Mouse (Mus musculus): Measurements from ENCODE around the gene Kcnq1. TPM values are rescaled to one million over a fixed set of nuclear protein-coding genes. Genes with fewer than 3 reads are reported as not detected.
A peak's percentile ranks its signal among the peaks of the same experiment; 100 is the strongest.

Kcnq1 gene
- polyA plus RNA-seq, 1 experiment from 2014 or later: 1.5 TPM

DNA sequence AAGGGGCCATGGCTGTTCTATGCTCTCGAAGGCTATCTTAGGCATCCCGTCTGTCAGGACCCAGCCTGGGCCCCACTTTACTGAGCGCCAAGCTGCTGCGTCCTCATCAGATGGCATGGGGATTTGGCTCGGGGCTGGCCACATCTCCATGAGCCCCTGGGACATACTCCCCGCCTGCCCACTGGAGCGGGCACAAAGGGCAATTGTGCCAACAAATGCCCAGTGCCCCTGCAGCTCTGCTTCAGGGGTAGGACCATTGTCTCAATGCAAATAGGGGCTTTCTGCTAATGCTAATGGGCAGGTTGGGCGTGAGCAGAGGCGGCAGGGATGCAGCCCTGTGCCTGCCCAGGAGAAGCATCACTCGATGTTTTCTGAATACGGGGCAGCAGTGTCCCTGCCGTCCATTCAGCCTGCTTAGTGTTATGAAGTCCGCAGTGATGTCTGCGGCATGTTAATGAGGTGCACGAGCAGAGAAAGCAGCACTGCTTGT lies 91.8 kb downstream of the Kcnq1 start:
- DNase-seq (ENCODE audit: low spot score): peak; percentile 19

DNA sequence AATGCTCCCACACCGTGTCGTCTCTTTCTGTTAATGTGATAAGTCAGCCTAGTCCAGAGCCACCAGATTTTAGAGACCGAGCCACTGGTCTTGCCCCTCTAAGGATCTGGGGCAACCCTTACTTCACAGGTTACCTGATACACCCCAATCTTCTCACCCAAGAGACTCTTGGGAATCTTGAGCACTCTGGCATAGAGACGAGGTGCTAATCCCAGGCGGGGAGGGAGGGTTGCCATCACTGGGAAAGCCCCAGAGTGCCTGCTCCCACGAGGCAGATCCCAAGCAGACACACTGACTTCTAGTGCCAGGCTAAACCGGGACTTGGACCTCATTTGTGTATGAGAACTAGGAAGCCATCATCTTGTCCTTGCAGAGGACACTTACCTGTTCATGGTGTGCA lies 92.3 kb downstream of the Kcnq1 start:
- 56% methylated on average over 7 of the region's 7 CpGs for WGBS
- DNase-seq (ENCODE audit: low spot score) (no peak), ATAC-seq (ENCODE audit: insufficient number of reproducible peaks, low FRiP score, low TSS enrichment, low read depth) (no peak)
- Histone ChIP-seq H3K9me3 (ENCODE audit: control insufficient read depth, low read length) (no peaks in the 10 kb centered on the region), H3K36me3 (ENCODE audit: control insufficient read depth, insufficient read depth, low read length) (no peaks in the 10 kb centered on the region), H3K4me2 (ENCODE audit: low read depth, severe bottlenecking) (no peak overlapping the region), H3K27ac (replicated peaks; ENCODE audit: low read depth, low read length) (no peak overlapping the region), H3K27me3 (ENCODE audit: control insufficient read depth, insufficient read depth, low read length) (no peaks in the 10 kb centered on the region), H3K4me1 (ENCODE audit: control insufficient read depth, insufficient read depth, low read length) (no peaks in the 10 kb centered on the region), H3K9ac (ENCODE audit: low read length) (no peak overlapping the region), H3K4me3 (ENCODE audit: low read depth, low read length) (no peak overlapping the region)

More for the DNA sequence above, 91.8 kb downstream of the Kcnq1 start:
- Histone ChIP-seq H3K27me3 (ENCODE audit: control insufficient read depth, insufficient read depth, low read length) (no peaks in the 10 kb centered on the region), H3K27ac (replicated peaks; ENCODE audit: low read depth, low read length) (no peak overlapping the region), H3K4me1 (ENCODE audit: control insufficient read depth, insufficient read depth, low read length) (no peaks in the 10 kb centered on the region), H3K9ac (ENCODE audit: low read length) (no peak overlapping the region), H3K4me3 (ENCODE audit: low read depth, low read length) (no peak overlapping the region), H3K9me3 (ENCODE audit: control insufficient read depth, low read length) (no peaks in the 10 kb centered on the region), H3K36me3 (ENCODE audit: control insufficient read depth, insufficient read depth, low read length) (no peaks in the 10 kb centered on the region), H3K4me2 (ENCODE audit: low read depth, severe bottlenecking) (no peak overlapping the region)
- WGBS: 59% methylated on average over 15 of the region's 15 CpGs
- ATAC-seq (ENCODE audit: insufficient number of reproducible peaks, low FRiP score, low TSS enrichment, low read depth): no peak

DNA sequence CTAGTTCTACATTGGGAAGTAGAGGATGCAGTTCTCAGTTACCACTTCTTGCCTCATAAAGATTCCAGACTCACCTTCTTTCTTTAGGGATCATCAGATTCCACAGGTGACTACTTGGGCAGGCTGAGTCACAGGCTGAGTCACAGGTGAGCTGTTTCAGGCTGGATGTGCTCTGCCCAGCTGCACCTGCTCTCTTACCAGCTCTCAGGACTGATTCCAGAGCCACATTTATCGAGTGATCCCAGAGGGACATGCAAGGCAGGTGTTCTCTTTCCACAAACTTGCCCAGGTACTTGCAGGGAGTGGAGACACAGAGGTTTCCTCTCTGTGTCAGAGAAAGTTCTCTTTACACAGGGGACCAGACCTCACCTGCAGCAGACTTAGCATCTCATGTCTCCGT lies 95.1 kb downstream of the Kcnq1 start:
- no peaks in the 10 kb centered on the region for H3K27me3 ChIP-seq (ENCODE audit: control insufficient read depth, insufficient read depth, low read length)
- 88% methylated on average over 2 of the region's 2 CpGs for WGBS
- H3K27ac ChIP-seq (replicated peaks; ENCODE audit: low read depth, low read length): no peak overlapping the region
- H3K4me3 ChIP-seq (ENCODE audit: low read depth, low read length): no peak overlapping the region
- no peaks in the 10 kb centered on the region for H3K36me3 ChIP-seq (ENCODE audit: control insufficient read depth, insufficient read depth, low read length)
- DNase-seq (ENCODE audit: low spot score) (no peak), ATAC-seq (ENCODE audit: insufficient number of reproducible peaks, low FRiP score, low TSS enrichment, low read depth) (no peak)
- H3K9ac ChIP-seq (ENCODE audit: low read length): no peak overlapping the region
- no peaks in the 10 kb centered on the region for H3K9me3 ChIP-seq (ENCODE audit: control insufficient read depth, low read length)
- no peak overlapping the region for H3K4me2 ChIP-seq (ENCODE audit: low read depth, severe bottlenecking)
- no peaks in the 10 kb centered on the region for H3K4me1 ChIP-seq (ENCODE audit: control insufficient read depth, insufficient read depth, low read length)

DNA sequence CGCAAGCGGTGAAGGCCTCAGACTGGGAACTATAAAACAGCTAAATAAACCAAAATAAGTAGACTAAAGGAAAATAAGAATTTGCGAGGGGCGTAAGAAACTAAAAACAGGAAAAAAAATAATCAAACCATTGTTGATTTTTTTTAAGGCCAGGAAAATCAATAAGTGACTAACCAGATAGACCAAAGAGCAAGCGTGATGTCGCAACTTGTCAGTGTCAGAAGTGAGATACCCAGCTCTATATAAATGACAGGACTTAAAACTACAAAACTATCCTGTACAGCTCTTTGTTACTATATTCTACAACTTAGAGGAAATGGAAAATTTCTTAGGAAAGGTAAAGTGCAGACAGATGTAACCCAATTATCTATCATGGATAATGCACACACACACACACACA lies 97.7 kb downstream of the Kcnq1 start:
- DNase-seq (ENCODE audit: low spot score): no peak
- no peak overlapping the region for H3K4me2 ChIP-seq (ENCODE audit: low read depth, severe bottlenecking)
- no peaks in the 10 kb centered on the region for H3K36me3 ChIP-seq (ENCODE audit: control insufficient read depth, insufficient read depth, low read length)
- no peaks in the 10 kb centered on the region for H3K27me3 ChIP-seq (ENCODE audit: control insufficient read depth, insufficient read depth, low read length)
- no peaks in the 10 kb centered on the region for H3K4me1 ChIP-seq (ENCODE audit: control insufficient read depth, insufficient read depth, low read length)
- no peak overlapping the region for H3K9ac ChIP-seq (ENCODE audit: low read length)
- H3K9me3 ChIP-seq (ENCODE audit: control insufficient read depth, low read length): no peaks in the 10 kb centered on the region
- no peak overlapping the region for H3K27ac ChIP-seq (replicated peaks; ENCODE audit: low read depth, low read length)
- ATAC-seq (ENCODE audit: insufficient number of reproducible peaks, low FRiP score, low TSS enrichment, low read depth): no peak
- 95% methylated on average over 6 of the region's 6 CpGs for WGBS
- no peak overlapping the region for H3K4me3 ChIP-seq (ENCODE audit: low read depth, low read length)

DNA sequence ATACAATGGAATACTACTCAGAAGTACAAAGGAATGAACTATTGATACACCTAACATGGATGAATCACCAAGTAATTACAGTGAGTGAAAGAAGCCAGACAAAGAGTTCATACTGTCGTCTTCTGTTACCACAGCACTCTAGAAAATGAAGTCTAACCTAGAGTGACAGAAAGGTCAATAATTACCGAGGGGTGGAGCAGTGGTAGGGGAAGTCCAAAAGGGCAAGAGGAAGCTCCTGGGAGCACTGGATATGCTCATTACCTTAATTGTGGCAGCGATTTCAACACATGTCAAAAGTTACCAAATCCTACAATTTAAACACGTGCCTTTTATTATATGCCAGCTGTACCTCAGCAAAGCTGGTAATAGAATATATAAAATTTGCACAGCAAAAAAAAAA lies 100.9 kb downstream of the Kcnq1 start:
- Histone ChIP-seq H3K36me3 (ENCODE audit: control insufficient read depth, insufficient read depth, low read length) (no peaks in the 10 kb centered on the region), H3K4me3 (ENCODE audit: low read depth, low read length) (no peak overlapping the region), H3K27me3 (ENCODE audit: control insufficient read depth, insufficient read depth, low read length) (no peaks in the 10 kb centered on the region), H3K4me1 (ENCODE audit: control insufficient read depth, insufficient read depth, low read length) (no peaks in the 10 kb centered on the region), H3K9ac (ENCODE audit: low read length) (no peak overlapping the region), H3K9me3 (ENCODE audit: control insufficient read depth, low read length) (no peaks in the 10 kb centered on the region), H3K4me2 (ENCODE audit: low read depth, severe bottlenecking) (no peak overlapping the region), H3K27ac (replicated peaks; ENCODE audit: low read depth, low read length) (no peak overlapping the region)
- no peak for DNase-seq (ENCODE audit: low spot score)
- ATAC-seq (ENCODE audit: insufficient number of reproducible peaks, low FRiP score, low TSS enrichment, low read depth): no peak
- 55% methylated on average over 4 of the region's 4 CpGs for WGBS

DNA sequence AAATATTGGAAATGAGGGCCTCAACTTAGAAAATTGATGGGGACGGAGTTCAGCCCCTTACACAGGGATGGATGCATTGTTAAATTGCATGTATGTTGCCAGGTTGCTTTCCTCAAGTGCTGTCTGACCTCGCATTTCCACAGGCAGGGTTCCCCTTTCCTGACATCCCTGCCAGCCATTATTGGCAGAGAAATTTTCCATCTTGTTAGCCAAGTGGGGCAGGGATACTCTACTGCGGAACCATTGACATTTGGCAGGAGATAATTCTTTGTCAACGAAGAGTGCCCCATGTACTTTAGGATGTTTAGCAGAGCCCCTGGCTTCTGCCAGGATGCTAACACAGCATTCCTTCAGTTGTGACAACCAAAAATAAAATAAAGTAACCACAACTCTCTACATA lies 104.6 kb downstream of the Kcnq1 start:
- WGBS: 80% methylated on average over 4 of the region's 4 CpGs
- H3K36me3 ChIP-seq (ENCODE audit: control insufficient read depth, insufficient read depth, low read length): no peaks in the 10 kb centered on the region

DNA sequence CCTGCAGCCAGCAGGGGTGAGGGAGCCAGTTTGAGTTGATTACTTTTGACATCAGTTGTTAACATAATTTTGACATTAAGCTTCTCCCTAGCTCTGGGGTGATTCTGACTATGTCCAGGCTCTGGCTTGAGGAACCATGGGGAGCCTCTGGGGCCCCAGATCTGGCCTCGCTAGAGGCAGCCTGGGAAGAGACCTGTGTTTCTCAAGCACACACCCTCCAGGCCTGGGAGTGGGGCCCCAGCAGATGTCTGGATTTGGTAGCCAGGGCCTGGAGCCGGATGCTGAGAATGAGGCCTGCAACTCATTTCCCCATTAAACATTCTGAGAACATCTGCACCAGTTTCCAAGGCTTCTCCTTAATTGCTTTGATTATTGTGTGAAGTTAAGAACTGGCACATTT lies 145.0 kb downstream of the Kcnq1 start:
- Histone ChIP-seq H3K4me2 (ENCODE audit: low read depth, severe bottlenecking) (no peak overlapping the region), H3K27ac (replicated peaks; ENCODE audit: low read depth, low read length) (no peak overlapping the region), H3K4me1 (ENCODE audit: control insufficient read depth, insufficient read depth, low read length) (0 out of 2 replicates have a peak, but pooled peaks cover 4% of the 10 kb centered on the region), H3K4me3 (ENCODE audit: low read depth, low read length) (no peak overlapping the region), H3K9ac (ENCODE audit: low read length) (no peak overlapping the region), H3K36me3 (ENCODE audit: control insufficient read depth, insufficient read depth, low read length) (peaks cover 10% of the 10 kb centered on the region), H3K9me3 (ENCODE audit: control insufficient read depth, low read length) (peaks cover 18% of the 10 kb centered on the region; the same call in 1 of the 2 replicates), H3K27me3 (ENCODE audit: control insufficient read depth, insufficient read depth, low read length) (no peaks in the 10 kb centered on the region)
- no peak for ATAC-seq (ENCODE audit: insufficient number of reproducible peaks, low FRiP score, low TSS enrichment, low read depth)
- DNase-seq (ENCODE audit: low spot score): no peak
- WGBS: 40% methylated on average over 2 of the region's 2 CpGs

More for the DNA sequence above, 104.6 kb downstream of the Kcnq1 start:
- no peak for ATAC-seq (ENCODE audit: insufficient number of reproducible peaks, low FRiP score, low TSS enrichment, low read depth)
- Histone ChIP-seq H3K9ac (ENCODE audit: low read length) (no peak overlapping the region), H3K9me3 (ENCODE audit: control insufficient read depth, low read length) (no peaks in the 10 kb centered on the region), H3K27ac (replicated peaks; ENCODE audit: low read depth, low read length) (no peak overlapping the region), H3K4me2 (ENCODE audit: low read depth, severe bottlenecking) (no peak overlapping the region), H3K27me3 (ENCODE audit: control insufficient read depth, insufficient read depth, low read length) (no peaks in the 10 kb centered on the region), H3K4me1 (ENCODE audit: control insufficient read depth, insufficient read depth, low read length) (no peaks in the 10 kb centered on the region), H3K4me3 (ENCODE audit: low read depth, low read length) (no peak overlapping the region)
- DNase-seq (ENCODE audit: low spot score): no peak

DNA sequence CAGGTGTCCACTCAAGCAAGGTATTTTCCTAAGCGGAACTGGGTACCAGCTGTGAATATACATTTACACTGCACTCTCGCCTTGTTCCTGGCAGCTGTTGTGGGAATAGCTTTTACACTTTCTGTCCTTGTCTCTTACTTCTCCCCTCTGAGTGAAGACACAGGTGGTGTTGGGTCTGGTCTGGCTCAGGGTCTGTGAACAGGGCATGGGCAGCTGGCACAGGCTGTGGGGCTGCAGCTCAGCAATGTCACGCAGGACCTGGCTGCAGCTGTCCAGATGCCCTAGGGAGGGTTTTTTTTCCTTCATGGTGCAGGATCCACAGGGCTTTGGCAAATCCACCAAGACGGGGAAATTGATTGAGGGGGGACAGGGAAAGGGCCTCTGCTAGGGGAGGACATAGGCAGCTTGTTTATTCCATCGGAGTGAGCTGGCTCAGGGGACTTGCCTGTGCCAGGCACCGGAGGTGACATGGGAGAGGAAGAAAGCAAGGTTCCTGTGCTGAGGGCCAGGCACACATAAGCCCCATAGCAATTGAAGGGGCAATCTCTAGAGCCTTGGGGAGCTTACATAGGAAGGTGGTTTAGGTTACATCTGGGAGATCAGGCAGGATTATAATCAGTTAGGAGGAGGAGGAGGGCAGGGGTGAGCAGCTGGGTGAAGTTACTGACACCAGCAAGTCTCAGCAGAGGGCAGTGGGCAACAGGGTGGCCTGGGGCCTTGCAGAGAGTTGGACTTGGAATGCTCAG lies 147.1 kb downstream of the Kcnq1 start:
- Histone ChIP-seq H3K36me3 (ENCODE audit: control insufficient read depth, insufficient read depth, low read length) (peaks cover 10% of the 10 kb centered on the region), H3K27me3 (ENCODE audit: control insufficient read depth, insufficient read depth, low read length) (no peaks in the 10 kb centered on the region), H3K9ac (ENCODE audit: low read length) (no peak overlapping the region), H3K9me3 (ENCODE audit: control insufficient read depth, low read length) (peaks cover 18% of the 10 kb centered on the region; the same call in 1 of the 2 replicates), H3K4me1 (ENCODE audit: control insufficient read depth, insufficient read depth, low read length) (0 out of 2 replicates have a peak, but pooled peaks cover 4% of the 10 kb centered on the region), H3K4me3 (ENCODE audit: low read depth, low read length) (no peak overlapping the region), H3K4me2 (ENCODE audit: low read depth, severe bottlenecking) (no peak overlapping the region), H3K27ac (replicated peaks; ENCODE audit: low read depth, low read length) (no peak overlapping the region)
- DNase-seq (ENCODE audit: low spot score): no peak
- WGBS: 74% methylated on average over 6 of the region's 6 CpGs
- peak; percentile 72; the same call in 1 of the 2 replicates for ATAC-seq (ENCODE audit: insufficient number of reproducible peaks, low FRiP score, low TSS enrichment, low read depth)

All from limb, embryonic 11.5 days (tissue).